Mouse (Mus musculus) MEL (cell line): ENCODE data around the gene Mxra8. TPM values are rescaled to one million over a fixed set of nuclear protein-coding genes. Genes with fewer than 3 reads are reported as not detected.

Source experiments
- DNase-seq: peaks from one replicate; pipeline ENCODE4 v3.0.0; 2011; ENCODE audit warnings: low read depth, low spot score
- H3K27ac ChIP-seq: 2 replicates; pipeline ENCODE4 v1.5.1; 2012; ENCODE audit warnings: low read depth, mild to moderate bottlenecking, control low read depth, low read length, moderate library complexity; ENCODE audit not compliant: control insufficient read depth
- H3K27me3 ChIP-seq, 2 experiments: fragments of 150-350 bp in 1 of 2; sonication (generic) in 1 of 2; 2 replicates each; pipeline ENCODE4 v1.6.1; 2012; ENCODE audit warnings: low read length in 2 of 2, mild to moderate bottlenecking in 2 of 2, improper control_type of control experiment in 1 of 2, moderate library complexity in 1 of 2; ENCODE audit not compliant: insufficient read depth in 2 of 2, control insufficient read depth in 1 of 2
- H3K36me3 ChIP-seq, 2 experiments: 2 replicates each; pipeline ENCODE4 v1.6.1; 2012 to 2014; ENCODE audit warnings: low read length in 2 of 2, improper control_type of control experiment in 1 of 2, inconsistent platforms in 1 of 2, mild to moderate bottlenecking in 1 of 2; ENCODE audit not compliant: insufficient read depth in 2 of 2, control insufficient read depth in 1 of 2
- H3K4me1 ChIP-seq, 2 experiments: fragments of 150-350 bp in 1 of 2; sonication (generic) in 1 of 2; 2 replicates each; pipeline ENCODE4 v1.6.1; 2012; ENCODE audit warnings: low read length in 2 of 2, improper control_type of control experiment in 1 of 2, mild to moderate bottlenecking in 1 of 2; ENCODE audit not compliant: insufficient read depth in 2 of 2, control insufficient read depth in 1 of 2
- H3K4me3 ChIP-seq, 2 experiments: fragments of 150-350 bp in 1 of 2; sonication (generic) in 1 of 2; 2 replicates each; pipeline ENCODE4 v1.5.1; 2012; ENCODE audit warnings: low read depth in 2 of 2, low read length in 2 of 2, mild to moderate bottlenecking in 2 of 2, moderate library complexity in 2 of 2, control low read depth in 1 of 2, improper control_type of control experiment in 1 of 2; ENCODE audit not compliant: control insufficient read depth in 1 of 2, insufficient read depth in 1 of 2
- H3K79me2 ChIP-seq: 2 replicates; pipeline ENCODE4 v1.6.1; 2012; ENCODE audit warnings: mild to moderate bottlenecking, low read length, moderate library complexity; ENCODE audit not compliant: control insufficient read depth, poor library complexity, insufficient read depth
- H3K9ac ChIP-seq: 2 replicates; pipeline ENCODE4 v1.6.1; 2012; ENCODE audit warnings: low read depth, mild to moderate bottlenecking, control low read depth, low read length, moderate library complexity; ENCODE audit not compliant: control insufficient read depth, poor library complexity, severe bottlenecking
- H3K9me3 ChIP-seq: fragments of 150-350 bp; sonication (generic); replicated peaks from 2 replicates; pipeline ENCODE4 v1.6.1; 2012; ENCODE audit warnings: mild to moderate bottlenecking, low read length, improper control_type of control experiment, moderate library complexity; ENCODE audit not compliant: insufficient read depth
- CHD2 ChIP-seq: IDR thresholded peaks from 2 replicates; pipeline ENCODE4 v1.6.1; 2011; ENCODE audit warnings: low read length, improper control_type of control experiment
- CTCF ChIP-seq, 3 experiments: IDR thresholded peaks in 2 of 3; conservative IDR thresholded peaks in 1 of 3; 2 replicates each; pipeline ENCODE4 v1.5.1; 2011 to 2012; ENCODE audit warnings: low read length in 3 of 3, low read depth in 2 of 3, mild to moderate bottlenecking in 2 of 3, improper control_type of control experiment in 1 of 3, inconsistent platforms in 1 of 3, mixed read lengths in 1 of 3, moderate library complexity in 1 of 3; ENCODE audit not compliant: control insufficient read depth in 1 of 3, insufficient read depth in 1 of 3, poor library complexity in 1 of 3, severe bottlenecking in 1 of 3
- E2F4 ChIP-seq: IDR thresholded peaks from 2 replicates; pipeline ENCODE4 v1.6.1; 2011; ENCODE audit warnings: low read depth, low read length, improper control_type of control experiment, borderline replicate concordance
- ELF1 ChIP-seq: IDR thresholded peaks from 2 replicates; pipeline ENCODE4 v1.6.1; 2014; ENCODE audit warnings: low read depth, mild to moderate bottlenecking, inconsistent platforms, low read length, improper control_type of control experiment, moderate library complexity
- GABPA ChIP-seq: IDR thresholded peaks from 2 replicates; pipeline ENCODE4 v1.6.1; 2012; ENCODE audit warnings: low read depth, mild to moderate bottlenecking, inconsistent platforms, low read length, improper control_type of control experiment, moderate library complexity
- GATA1 ChIP-seq: IDR thresholded peaks from 2 replicates; pipeline ENCODE4 v1.6.1; 2011; ENCODE audit warnings: low read depth, low read length, improper control_type of control experiment
- JUND ChIP-seq: IDR thresholded peaks from 2 replicates; pipeline ENCODE4 v1.6.1; 2011; ENCODE audit warnings: low read depth, mild to moderate bottlenecking, improper control_type of control experiment, low read length
- MAFK ChIP-seq: IDR thresholded peaks from 2 replicates; pipeline ENCODE4 v1.6.1; 2011; ENCODE audit warnings: low read depth, mild to moderate bottlenecking, low read length, improper control_type of control experiment, borderline replicate concordance
- MAX ChIP-seq: IDR thresholded peaks from 2 replicates; pipeline ENCODE4 v1.6.1; 2011; ENCODE audit warnings: low read length, improper control_type of control experiment
- MEF2A ChIP-seq: IDR thresholded peaks from 2 replicates; pipeline ENCODE4 v1.6.1; 2014; ENCODE audit warnings: low read depth, mild to moderate bottlenecking, inconsistent platforms, low read length, improper control_type of control experiment; ENCODE audit not compliant: poor library complexity, insufficient replicate concordance, severe bottlenecking; ENCODE audit errors: extremely low read depth
- MXI1 ChIP-seq: IDR thresholded peaks from 2 replicates; pipeline ENCODE4 v1.6.1; 2011; ENCODE audit warnings: mild to moderate bottlenecking, low read depth, low read length, improper control_type of control experiment
- NRF1 ChIP-seq: IDR thresholded peaks from 2 replicates; pipeline ENCODE4 v1.6.1; 2014; ENCODE audit warnings: low read depth, mild to moderate bottlenecking, inconsistent platforms, low read length, improper control_type of control experiment, moderate library complexity; ENCODE audit not compliant: poor library complexity, insufficient read depth, severe bottlenecking
- POLR2A ChIP-seq, 2 experiments: IDR thresholded peaks; 2 replicates each; pipeline ENCODE4 v1.6.1; 2011 to 2012; ENCODE audit warnings: low read length in 2 of 2, mild to moderate bottlenecking in 2 of 2, control low read depth in 1 of 2, improper control_type of control experiment in 1 of 2, low read depth in 1 of 2, moderate library complexity in 1 of 2; ENCODE audit not compliant: control insufficient read depth in 1 of 2, insufficient read depth in 1 of 2, poor library complexity in 1 of 2
- POLR2AphosphoS2 ChIP-seq: IDR thresholded peaks from 2 replicates; pipeline ENCODE4 v1.6.1; 2011; ENCODE audit warnings: low read length, improper control_type of control experiment
- RAD21 ChIP-seq: IDR thresholded peaks from 2 replicates; pipeline ENCODE4 v1.6.1; 2011; ENCODE audit warnings: mild to moderate bottlenecking, low read depth, low read length, improper control_type of control experiment
- SIN3A ChIP-seq: IDR thresholded peaks from 2 replicates; pipeline ENCODE4 v1.6.1; 2012; ENCODE audit warnings: low read length, improper control_type of control experiment, inconsistent platforms
- SMC3 ChIP-seq: IDR thresholded peaks from 2 replicates; pipeline ENCODE4 v1.6.1; 2011; ENCODE audit warnings: low read depth, low read length, improper control_type of control experiment
- TAL1 ChIP-seq: IDR thresholded peaks from 2 replicates; pipeline ENCODE4 v1.6.1; 2012; ENCODE audit warnings: mild to moderate bottlenecking, inconsistent platforms, low read length, moderate library complexity, mixed read lengths
- USF1 ChIP-seq: IDR thresholded peaks from 2 replicates; pipeline ENCODE4 v1.6.1; 2014; ENCODE audit warnings: low read depth, mild to moderate bottlenecking, inconsistent platforms, low read length, improper control_type of control experiment, moderate library complexity
- ZNF384 ChIP-seq: IDR thresholded peaks from 2 replicates; pipeline ENCODE4 v1.6.1; 2012; ENCODE audit warnings: low read depth, mild to moderate bottlenecking, inconsistent platforms, low read length, improper control_type of control experiment
- polyA plus RNA-seq, 2 experiments: library from polyadenylated mRNA; stranded (reverse) in 1 of 2; unstranded in 1 of 2; fragments of >175 nt in 1 of 2; fragments of >200 nt in 1 of 2; gene quantifications; 2 replicates each; pipeline versions ENCODE4 v1.2.1 to v1.2.4; 2012; ENCODE audit warnings: low replicate concordance in 2 of 2, low read depth in 1 of 2; ENCODE audit not compliant: insufficient read length in 2 of 2, insufficient read depth in 1 of 2, missing spikeins in 1 of 2
- total RNA-seq: library from RNA; depleted of rRNA; stranded (reverse); fragments of 300-350 nt; gene quantifications from 2 replicates; pipeline ENCODE4 v1.2.3, GENCODE M21; 2012

Mxra8 gene
- total and polyA plus RNA-seq, 3 experiments, result 0.46 TPM; not detected in 2

DNA sequence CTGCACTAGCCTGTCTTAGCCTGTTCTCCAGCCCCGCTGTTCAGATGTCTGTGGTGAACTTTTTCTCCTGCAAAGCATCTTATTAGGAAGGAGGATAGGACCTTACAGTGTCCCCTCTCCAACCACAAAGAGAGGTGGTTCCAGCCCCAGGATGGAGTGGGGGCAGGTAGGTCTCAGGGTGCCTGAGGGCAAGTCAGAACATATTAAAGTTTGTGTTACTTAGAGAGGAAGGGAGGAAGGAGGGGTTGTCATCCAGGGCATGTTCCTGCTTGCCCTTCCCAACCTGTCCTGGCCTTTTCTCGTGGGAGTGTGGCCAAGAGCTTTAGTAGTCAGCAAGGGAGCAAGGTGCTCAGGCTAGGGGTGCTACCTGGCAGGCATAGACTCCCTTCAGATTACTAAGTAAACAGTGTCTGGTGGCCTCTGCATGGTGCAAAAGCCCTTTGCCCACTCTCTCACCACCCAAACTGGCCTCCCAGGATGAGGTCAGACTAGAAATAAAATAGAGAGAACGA is 48.8 kb upstream of the Mxra8 start:
- no peak overlapping the region for H3K27ac ChIP-seq
- peaks cover 4 to 11% of the 10 kb centered on the region in 2 experiments; a peak in 3 of 4 replicates for H3K4me1 ChIP-seq
- H3K9me3 ChIP-seq, result no peaks in the 10 kb centered on the region
- peaks cover 0 to 11% of the 10 kb centered on the region in 2 experiments; a peak in 2 of 4 replicates for H3K36me3 ChIP-seq
- no peak overlapping the region for H3K9ac ChIP-seq
- H3K4me3 ChIP-seq, result no peak overlapping the region
- no peak for TF ChIP-seq MAFK
- no peak for TF ChIP-seq GATA1
- no peak for TF ChIP-seq CHD2
- TF ChIP-seq RAD21, result no peak
- TF ChIP-seq POLR2AphosphoS2, result no peak
- H3K79me2 ChIP-seq, result no peaks in the 10 kb centered on the region
- no peak for DNase-seq
- H3K27me3 ChIP-seq, result no peaks in the 10 kb centered on the region

DNA sequence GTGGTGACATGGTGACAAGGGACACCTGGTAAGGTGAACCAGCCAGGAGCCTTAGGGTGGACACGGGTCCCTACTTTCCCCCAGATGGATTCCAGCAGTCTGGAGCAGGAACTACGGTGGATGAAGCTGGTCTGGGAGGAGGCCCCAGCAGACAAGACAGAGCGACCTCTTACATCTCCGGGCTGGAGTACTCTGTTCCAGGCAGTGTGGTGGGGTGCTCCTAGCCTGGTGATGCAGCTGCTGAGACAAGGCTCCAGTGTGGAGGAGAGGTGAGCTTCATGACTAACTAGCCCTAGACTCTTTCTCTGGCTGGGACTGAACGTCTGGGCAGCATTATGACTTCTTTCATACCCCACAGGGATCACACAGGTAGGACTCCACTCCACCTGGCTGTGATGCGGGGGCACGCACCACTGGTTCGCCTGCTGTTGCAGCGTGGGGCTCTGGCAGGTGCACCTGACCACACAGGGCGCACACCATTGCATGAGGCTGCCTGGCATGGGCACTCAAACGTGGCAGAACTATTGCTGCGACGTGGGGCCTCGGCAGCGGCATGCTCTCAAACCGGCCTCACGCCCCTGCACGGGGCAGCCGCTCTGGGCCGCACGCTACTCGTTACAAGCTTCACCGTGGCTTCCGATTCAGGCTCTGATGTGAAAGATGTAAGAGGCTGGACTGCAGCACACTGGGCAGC is 48.1 kb upstream of the Mxra8 start:
- H3K9ac ChIP-seq, result no peak overlapping the region
- H3K27me3 ChIP-seq, result 0 out of 4 replicates have a peak, but pooled peaks cover 0 to 4% of the 10 kb centered on the region in 2 experiments
- peaks cover 0 to 8% of the 10 kb centered on the region in 2 experiments; a peak in 2 of 4 replicates for H3K36me3 ChIP-seq
- H3K4me3 ChIP-seq, result no peak overlapping the region
- H3K79me2 ChIP-seq, result no peaks in the 10 kb centered on the region
- peaks cover 3 to 10% of the 10 kb centered on the region in 2 experiments; a peak in 3 of 4 replicates for H3K4me1 ChIP-seq
- no peak for TF ChIP-seq SMC3
- TF ChIP-seq TAL1, result no peak
- no peak for TF ChIP-seq POLR2A (IDR thresholded peaks at IDR 0.05; ENCODE audit: control insufficient read depth in 1 of 2, insufficient read depth in 1 of 2, low read depth in 1 of 2, low read length in 2 of 2, poor library complexity in 1 of 2)
- no peak for TF ChIP-seq USF1
- TF ChIP-seq E2F4, result no peak
- TF ChIP-seq CTCF (IDR thresholded peaks at IDR 0.05 in 2 of 3, conservative IDR thresholded peaks at IDR 0.05 in 1 of 3; ENCODE audit: control insufficient read depth in 1 of 3, insufficient read depth in 1 of 3, low read depth in 2 of 3, low read length in 3 of 3, poor library complexity in 1 of 3, severe bottlenecking in 1 of 3), result no peak
- no peak for TF ChIP-seq SIN3A
- no peak for TF ChIP-seq GATA1
- no peak for TF ChIP-seq MAFK
- no peak for TF ChIP-seq ZNF384
- TF ChIP-seq GABPA, result no peak
- no peak for TF ChIP-seq MXI1
- TF ChIP-seq JUND, result no peak
- no peak for TF ChIP-seq MAX
- TF ChIP-seq MEF2A, result no peak
- no peak for TF ChIP-seq ELF1
- TF ChIP-seq NRF1, result no peak
- H3K27ac ChIP-seq, result no peak overlapping the region
- no peaks in the 10 kb centered on the region for H3K9me3 ChIP-seq
- no peak for DNase-seq
